Mouse (Mus musculus) layer of hippocampus, postnatal 10 days (tissue): ENCODE measurements around the gene Olfr1130. TPM values are rescaled to one million over a fixed set of nuclear protein-coding genes. Genes with fewer than 3 reads are reported as not detected.
"Not testable (repeated sequence)": the region's sequence is repeated elsewhere in the genome, so short reads cannot be mapped to it uniquely, and the experiment has no call there.

ENCODE experiments used
- DNase-seq, 2 experiments: peaks; one replicate each; pipeline ENCODE4 v3.0.0; 2021; ENCODE audit warnings: low spot score in 2 of 2
- long read RNA-seq: library from polyadenylated mRNA; stranded (forward); transcript quantifications from one replicate; pipeline ENCODE4 v2.0.0, GENCODE M21; 2023
- total RNA-seq, 2 experiments: library from RNA; stranded (reverse); gene quantifications; 2 replicates each; pipeline ENCODE4 v1.2.3; 2021

The Olfr1130 gene
- not detected for total RNA-seq
- long read RNA-seq = 0 reads

DNA sequence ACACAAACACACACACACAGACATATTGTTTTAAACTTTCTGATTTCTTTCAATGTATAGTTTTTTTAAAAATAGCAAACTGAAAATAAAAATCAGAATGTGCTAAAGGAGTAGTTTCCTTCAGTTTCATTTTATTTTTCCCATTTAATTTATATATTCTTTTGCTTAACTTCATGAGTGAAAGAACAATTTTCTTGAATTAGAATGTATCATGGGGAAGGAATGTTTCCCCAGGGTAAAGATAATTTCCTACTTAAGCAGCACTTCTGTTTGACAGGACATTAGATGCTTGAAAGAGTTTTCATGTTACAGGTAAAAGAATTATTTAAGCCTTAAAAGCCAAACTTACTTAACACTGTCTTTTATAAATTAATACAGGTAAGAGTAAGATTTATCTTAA, at the start of gene Olfr1130:
TSS of gene Olfr1130 (plus strand) at position 301 of the 400 bp plus-strand sequence.
- DNase-seq = not testable (repeated sequence)

DNA sequence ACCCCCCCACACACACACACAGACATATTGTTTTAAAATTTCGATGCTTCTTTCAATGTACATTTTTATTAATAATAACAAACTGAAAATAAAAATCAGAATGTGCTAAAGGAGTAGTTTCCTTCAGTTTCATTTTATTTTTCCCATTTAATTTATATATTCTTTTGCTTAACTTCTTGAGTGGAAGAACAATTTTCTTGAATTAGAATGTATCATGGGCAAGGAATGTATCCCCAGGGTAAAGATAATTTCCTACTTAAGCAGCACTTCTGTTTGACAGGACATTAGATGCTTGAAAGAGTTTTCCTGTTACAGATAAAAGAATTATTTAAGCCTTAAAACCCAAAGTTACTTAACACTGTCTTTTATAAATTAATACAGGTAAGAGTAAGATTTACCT, 32.4 kb upstream of the Olfr1130 start, which contains the start of gene Olfr1129:
TSS of gene Olfr1129 (plus strand) at position 301 of the 400 bp plus-strand sequence.
- DNase-seq = not testable (repeated sequence)

DNA sequence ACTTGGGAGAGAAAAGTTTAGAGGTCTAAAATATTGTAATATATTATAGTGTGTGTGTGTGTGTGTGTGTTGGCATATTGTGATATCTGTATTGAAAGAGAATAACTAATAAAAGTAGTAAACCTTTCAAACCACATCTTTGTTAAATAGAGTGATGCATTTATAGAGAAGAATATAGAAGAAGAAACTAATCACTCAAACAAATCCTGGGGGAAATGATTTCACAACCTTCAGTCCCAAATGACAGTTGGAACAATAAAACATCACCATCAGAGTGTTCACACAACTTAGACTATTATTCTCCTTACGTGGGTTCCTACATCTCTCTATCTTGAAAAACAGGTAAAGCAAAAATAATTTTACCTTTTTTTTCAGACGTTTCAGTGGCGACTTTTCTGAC, 20.8 kb downstream of the Olfr1130 start, which contains the start of gene Olfr1131:
TSS of gene Olfr1131 (plus strand) at position 301 of the 400 bp plus-strand sequence.
- no peak for DNase-seq

GRCm38 (mm10) chr2:87637435-87637834, 31.4 kb downstream of the Olfr1130 start, which contains the start of gene Olfr1132:
Olfr1132 (minus strand) TSS chr2:87637535.
- no peak for DNase-seq

GRCm38 (mm10) chr2:87642441-87642840, 36.4 kb downstream of the Olfr1130 start:
- no peak for DNase-seq

GRCm38 (mm10) chr2:87647274-87647673, 41.3 kb downstream of the Olfr1130 start, which contains the start of gene Olfr1133:
Olfr1133 (minus strand) TSS chr2:87647374.
- DNase-seq = no peak

DNA sequence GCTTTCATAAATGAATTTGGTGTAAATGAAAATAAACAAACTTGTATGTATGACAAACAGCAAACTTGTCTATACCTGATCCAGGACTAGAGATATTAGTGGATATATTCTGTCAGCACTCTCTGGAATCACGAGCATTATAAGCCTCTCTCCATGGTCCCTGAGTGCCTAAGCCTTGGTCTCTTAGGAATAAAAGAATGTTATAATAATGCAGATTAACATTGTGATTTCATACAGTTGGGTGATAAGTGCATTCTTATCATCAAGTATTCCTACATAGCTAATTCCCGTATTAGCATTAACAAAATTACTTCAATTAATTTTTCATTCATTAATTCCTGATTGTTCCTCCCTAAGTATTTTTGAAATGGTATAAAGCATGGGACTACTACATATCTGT, 52.3 kb downstream of the Olfr1130 start, which contains the start of gene Olfr1134:
TSS of gene Olfr1134 (minus strand) at position 101 of the 400 bp plus-strand sequence.
- DNase-seq = no peak

Other genes with a start within 250 kb of the Olfr1130 start
- gene Olfr1121, start 236.3 kb upstream of the Olfr1130 start, total RNA-seq = not detected
- gene Olfr1122, start 220.4 kb upstream of the Olfr1130 start, total RNA-seq = not detected
- not detected for gene Olfr1123, start 189.6 kb upstream of the Olfr1130 start, total RNA-seq
- gene Olfr1124, start 175.9 kb upstream of the Olfr1130 start, total RNA-seq = not detected
- gene Olfr1126, start 152.2 kb upstream of the Olfr1130 start, total RNA-seq = not detected
- not detected for gene Pramel7, start 109.1 kb upstream of the Olfr1130 start, total RNA-seq
- gene Pramel6, start 99.6 kb upstream of the Olfr1130 start, total RNA-seq = not detected
- gene Olfr153, start 74.4 kb upstream of the Olfr1130 start, total RNA-seq = not detected
- not detected for gene Olfr1128, start 60.7 kb upstream of the Olfr1130 start, total RNA-seq
- gene Olfr1129, start 32.3 kb upstream of the Olfr1130 start, total RNA-seq = not detected
- not detected for gene Olfr1131, start 20.9 kb downstream of the Olfr1130 start, total RNA-seq
- not detected for gene Olfr1132, start 31.3 kb downstream of the Olfr1130 start, total RNA-seq
- not detected for gene Olfr1133, start 41.2 kb downstream of the Olfr1130 start, total RNA-seq
- not detected for gene Olfr1134, start 52.2 kb downstream of the Olfr1130 start, total RNA-seq
- not detected for gene Olfr1135, start 67.5 kb downstream of the Olfr1130 start, total RNA-seq
- not detected for gene Olfr1136, start 87.7 kb downstream of the Olfr1130 start, total RNA-seq
- gene Olfr1137, start 107.0 kb downstream of the Olfr1130 start, total RNA-seq = not detected
- gene Olfr1138, start 133.8 kb downstream of the Olfr1130 start, total RNA-seq = not detected
- not detected for gene Olfr1140, start 137.5 kb downstream of the Olfr1130 start, total RNA-seq
- gene Olfr1141, start 147.8 kb downstream of the Olfr1130 start, total RNA-seq = not detected
- gene Olfr152, start 173.3 kb downstream of the Olfr1130 start, total RNA-seq = not detected
- gene Olfr1143, start 194.4 kb downstream of the Olfr1130 start, total RNA-seq = not detected
- gene Olfr1145, start 203.6 kb downstream of the Olfr1130 start, total RNA-seq = not detected
- gene Olfr1148, start 224.3 kb downstream of the Olfr1130 start, total RNA-seq = not detected
- not detected for gene Olfr1150-ps1, start 237.8 kb downstream of the Olfr1130 start, total RNA-seq
- gene Olfr1151, start 249.7 kb downstream of the Olfr1130 start, total RNA-seq = not detected